Mouse (Mus musculus): ENCODE results near the gene 2310011J03Rik. TPM values are rescaled to one million over a fixed set of nuclear protein-coding genes. Genes with fewer than 3 reads are reported as not detected.

2310011J03Rik gene
- polyA plus RNA-seq, 1 experiment from 2014 or later: 23.8 TPM

Small RNA genes lying within 50 kb of the gene (microRNA-seq; reads per million reads assigned to microRNA genes)
- not detected for gene Mir6911

Other genes starting within 250 kb of the 2310011J03Rik start
- gene Sbno2, start 215.0 kb downstream of the 2310011J03Rik start, polyA plus RNA-seq (2014; fragmentation: Nextera tagmentation; extraction: Ambion mirVana): 12.9 and 13.3 TPM in 2 replicates
- gene Stk11, start 204.7 kb downstream of the 2310011J03Rik start, polyA plus RNA-seq (2014; fragmentation: Nextera tagmentation; extraction: Ambion mirVana): 21.3 and 26.0 TPM in 2 replicates
- gene Atp5d, start 181.9 kb downstream of the 2310011J03Rik start, polyA plus RNA-seq (2014; fragmentation: Nextera tagmentation; extraction: Ambion mirVana): 472 and 519 TPM in 2 replicates
- 82.2 and 101 TPM in 2 replicates for gene Cbarp, start 179.7 kb downstream of the 2310011J03Rik start, polyA plus RNA-seq (2014; fragmentation: Nextera tagmentation; extraction: Ambion mirVana)
- 38.8 and 39.8 TPM in 2 replicates for gene Midn, start 172.3 kb downstream of the 2310011J03Rik start, polyA plus RNA-seq (2014; fragmentation: Nextera tagmentation; extraction: Ambion mirVana)
- 249 and 286 TPM in 2 replicates for gene Cirbp, start 154.6 kb downstream of the 2310011J03Rik start, polyA plus RNA-seq (2014; fragmentation: Nextera tagmentation; extraction: Ambion mirVana)
- 6.4 and 7.8 TPM in 2 replicates for gene 1600002K03Rik, start 147.6 kb downstream of the 2310011J03Rik start, polyA plus RNA-seq (2014; fragmentation: Nextera tagmentation; extraction: Ambion mirVana)
- 24.0 and 25.9 TPM in 2 replicates for gene Efna2, start 141.1 kb downstream of the 2310011J03Rik start, polyA plus RNA-seq (2014; fragmentation: Nextera tagmentation; extraction: Ambion mirVana)
- gene Mum1, start 94.1 kb downstream of the 2310011J03Rik start, polyA plus RNA-seq (2014; fragmentation: Nextera tagmentation; extraction: Ambion mirVana): 35.0 and 37.4 TPM in 2 replicates
- gene Ndufs7, start 71.4 kb downstream of the 2310011J03Rik start, polyA plus RNA-seq (2014; fragmentation: Nextera tagmentation; extraction: Ambion mirVana): 309 and 366 TPM in 2 replicates
- 18.6 and 25.8 TPM in 2 replicates for gene Gamt, start 59.5 kb downstream of the 2310011J03Rik start, polyA plus RNA-seq (2014; fragmentation: Nextera tagmentation; extraction: Ambion mirVana)
- gene Dazap1, start 59.1 kb downstream of the 2310011J03Rik start, polyA plus RNA-seq (2014; fragmentation: Nextera tagmentation; extraction: Ambion mirVana): 37.5 and 39.8 TPM in 2 replicates
- gene Rps15, start 28.1 kb downstream of the 2310011J03Rik start, polyA plus RNA-seq (2014; fragmentation: Nextera tagmentation; extraction: Ambion mirVana): 537 and 599 TPM in 2 replicates
- 169 and 231 TPM in 2 replicates for gene Apc2, start 24.6 kb downstream of the 2310011J03Rik start, polyA plus RNA-seq (2014; fragmentation: Nextera tagmentation; extraction: Ambion mirVana)
- 4.9 and 5.1 TPM in 2 replicates for gene Pcsk4, start 9.0 kb upstream of the 2310011J03Rik start, polyA plus RNA-seq (2014; fragmentation: Nextera tagmentation; extraction: Ambion mirVana)
- 3.9 and 5.4 TPM in 2 replicates for gene Reep6, start 9.4 kb upstream of the 2310011J03Rik start, polyA plus RNA-seq (2014; fragmentation: Nextera tagmentation; extraction: Ambion mirVana)
- gene Adamtsl5, start 27.9 kb upstream of the 2310011J03Rik start, polyA plus RNA-seq (2014; fragmentation: Nextera tagmentation; extraction: Ambion mirVana): 0.09 and 2.5 TPM in 2 replicates
- gene Plk5, start 35.9 kb upstream of the 2310011J03Rik start, polyA plus RNA-seq (2014; fragmentation: Nextera tagmentation; extraction: Ambion mirVana): 2.4 and 3.4 TPM in 2 replicates
- 11.5 and 12.2 TPM in 2 replicates for gene Mex3d, start 67.1 kb upstream of the 2310011J03Rik start, polyA plus RNA-seq (2014; fragmentation: Nextera tagmentation; extraction: Ambion mirVana)
- 162 and 166 TPM in 2 replicates for gene Mbd3, start 79.0 kb upstream of the 2310011J03Rik start, polyA plus RNA-seq (2014; fragmentation: Nextera tagmentation; extraction: Ambion mirVana)
- 674 and 791 TPM in 2 replicates for gene Uqcr11, start 86.3 kb upstream of the 2310011J03Rik start, polyA plus RNA-seq (2014; fragmentation: Nextera tagmentation; extraction: Ambion mirVana)
- gene Tcf3, start 113.1 kb upstream of the 2310011J03Rik start, polyA plus RNA-seq (2014; fragmentation: Nextera tagmentation; extraction: Ambion mirVana): 30.4 and 42.1 TPM in 2 replicates
- 1.4 and 1.5 TPM in 2 replicates for gene Onecut3, start 174.3 kb upstream of the 2310011J03Rik start, polyA plus RNA-seq (2014; fragmentation: Nextera tagmentation; extraction: Ambion mirVana)
- 0.79 and 1.5 TPM in 2 replicates for gene Atp8b3, start 218.6 kb upstream of the 2310011J03Rik start, polyA plus RNA-seq (2014; fragmentation: Nextera tagmentation; extraction: Ambion mirVana)
- 30.6 and 30.7 TPM in 2 replicates for gene Rexo1, start 241.0 kb upstream of the 2310011J03Rik start, polyA plus RNA-seq (2014; fragmentation: Nextera tagmentation; extraction: Ambion mirVana)